Mouse (Mus musculus) embryonic facial prominence, embryonic 11.5 days (tissue): ENCODE results near the gene Rap2b. TPM values are rescaled to one million over a fixed set of nuclear protein-coding genes. Genes with fewer than 3 reads are reported as not detected.

Source experiments
- ATAC-seq: fragments of 200-750 bp; cut with Nextera tagmentation; replicated peaks from 2 replicates; pipeline ENCODE4 v1.8.0; 2017; ENCODE audit warnings: low read depth; ENCODE audit not compliant: insufficient number of reproducible peaks, low FRiP score, low TSS enrichment
- DNase-seq: peaks from one replicate; pipeline ENCODE4 v3.0.0-alpha.2; 2015; ENCODE audit warnings: low spot score
- H3K27ac ChIP-seq: fragments of 300-500 bp; sonication (generic); replicated peaks from 2 replicates; pipeline ENCODE4 v1.5.1; 2014; ENCODE audit warnings: mild to moderate bottlenecking, low read depth, low read length, control low read depth
- H3K27me3 ChIP-seq: fragments of 300-500 bp; sonication (generic); 2 replicates; pipeline ENCODE4 v1.6.1; 2014; ENCODE audit warnings: mild to moderate bottlenecking, low read length, moderate library complexity, mixed read lengths; ENCODE audit not compliant: control insufficient read depth, insufficient read depth
- H3K36me3 ChIP-seq: fragments of 300-500 bp; sonication (generic); replicated peaks from 2 replicates; pipeline ENCODE4 v1.6.1; 2014; ENCODE audit warnings: low read depth, mild to moderate bottlenecking, low read length, moderate library complexity, mixed read lengths; ENCODE audit not compliant: control insufficient read depth, insufficient read depth
- H3K4me1 ChIP-seq: fragments of 300-500 bp; sonication (generic); 2 replicates; pipeline ENCODE4 v1.6.1; 2014; ENCODE audit warnings: low read length, mixed read lengths; ENCODE audit not compliant: control insufficient read depth, insufficient read depth
- H3K4me2 ChIP-seq: fragments of 300-500 bp; sonication (generic); 2 replicates; pipeline ENCODE4 v1.6.1; 2014; ENCODE audit warnings: low read depth, mild to moderate bottlenecking, control low read depth, low read length, moderate library complexity
- H3K4me3 ChIP-seq: fragments of 300-500 bp; sonication (generic); 2 replicates; pipeline ENCODE4 v1.5.1; 2014; ENCODE audit warnings: low read depth, low read length, control low read depth
- H3K9ac ChIP-seq: fragments of 300-500 bp; sonication (generic); replicated peaks from 2 replicates; pipeline ENCODE4 v1.6.1; 2014; ENCODE audit warnings: mild to moderate bottlenecking, control low read depth, low read length
- H3K9me3 ChIP-seq: fragments of 300-500 bp; sonication (generic); replicated peaks from 2 replicates; pipeline ENCODE4 v1.6.1; 2016; ENCODE audit warnings: mild to moderate bottlenecking, low read length, inconsistent platforms, mixed read lengths; ENCODE audit not compliant: control insufficient read depth
- WGBS: fragments of 180-500 bp; shearing (Covaris S2); extraction: QIAGEN DNeasy Blood & Tissue Kit; methylation state at CpG from one replicate; pipeline ENCODE4 v1.1.7; 2014; 5-methylcytosine and 5-hydroxymethylcytosine counted together
- polyA plus RNA-seq: library from polyadenylated mRNA; unstranded; fragments of >200 nt; fragmentation: Nextera tagmentation; extraction: Ambion mirVana; gene quantifications from 2 replicates; pipeline ENCODE4 v1.2.1, GENCODE M21; 2014

Gene Rap2b
- polyA plus RNA-seq, 1 experiment from 2014 or later: 14.6 TPM

GRCm38 (mm10) chr3:61415883-61416282 is 54.4 kb downstream of the Rap2b start:
- H3K27me3 ChIP-seq: no peaks in the 10 kb centered on the region
- H3K27ac ChIP-seq: no peak overlapping the region
- H3K36me3 ChIP-seq: no peaks in the 10 kb centered on the region
- H3K9me3 ChIP-seq: no peaks in the 10 kb centered on the region
- H3K4me3 ChIP-seq: no peak overlapping the region
- DNase-seq: no peak
- no peaks in the 10 kb centered on the region for H3K4me1 ChIP-seq
- no peak for ATAC-seq
- 67% methylated on average over 1 of the region's 1 CpGs for WGBS
- H3K9ac ChIP-seq: no peak overlapping the region
- no peak overlapping the region for H3K4me2 ChIP-seq

Other genes with a start within 250 kb of the Rap2b start
- gene B430305J03Rik, start 4.3 kb downstream of the Rap2b start, polyA plus RNA-seq: not detected in 2 replicates